Mouse (Mus musculus): ENCODE data around the gene Nrap. TPM values are rescaled to one million over a fixed set of nuclear protein-coding genes. Genes with fewer than 3 reads are reported as not detected.

The Nrap gene
- polyA plus RNA-seq (2015; fragmentation: Nextera tagmentation; extraction: Ambion mirVana): 1.00 and 1.1 TPM in 2 replicates

- WGBS: 77% methylated on average over 11 of the region's 11 CpGs
- no peak for ATAC-seq (ENCODE audit: low FRiP score, low read depth)
- no peaks in the 10 kb centered on the region for H3K9me3 ChIP-seq
- H3K4me1 ChIP-seq: no peaks in the 10 kb centered on the region
- H3K27me3 ChIP-seq: peaks cover 4% of the 10 kb centered on the region
- H3K4me3 ChIP-seq: no peak within 1 kb of the TSS
- no peaks in the 10 kb centered on the region for H3K36me3 ChIP-seq
- H3K27ac ChIP-seq: no peak within 1 kb of the TSS
- H3K4me2 ChIP-seq (replicated peaks): no peak within 1 kb of the TSS
- no peak within 1 kb of the TSS for H3K9ac ChIP-seq
Observed at GRCm38 (mm10) chr19:56389879-56390278, at the start of gene Nrap. Gene Nrap, minus strand, starts transcription at chr19:56390037.

DNA sequence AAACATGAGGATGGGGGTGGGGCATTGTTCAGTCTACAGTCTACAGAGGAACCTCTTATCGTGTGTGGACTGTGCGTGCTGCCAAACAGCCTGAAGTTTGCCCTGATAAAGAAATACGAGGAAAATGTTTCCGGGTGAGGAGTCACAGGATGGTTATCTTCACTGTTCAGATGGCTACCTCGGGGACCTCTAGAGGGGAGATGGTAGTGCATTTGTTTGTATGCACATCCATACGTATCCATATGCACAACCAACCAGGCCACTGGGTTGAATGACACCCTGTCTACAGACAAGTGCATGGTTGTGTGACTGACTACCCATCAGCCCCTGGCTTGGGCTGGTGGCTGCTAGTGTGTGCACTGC, 49.2 kb upstream of the Nrap start:
- H3K27me3 ChIP-seq: no peaks in the 10 kb centered on the region
- no peak overlapping the region for H3K27ac ChIP-seq
- no peak overlapping the region for H3K9ac ChIP-seq
- no peaks in the 10 kb centered on the region for H3K4me1 ChIP-seq
- no peak overlapping the region for H3K4me2 ChIP-seq (replicated peaks)
- H3K4me3 ChIP-seq: no peak overlapping the region
- WGBS: 97% methylated on average over 6 of the region's 6 CpGs
- H3K36me3 ChIP-seq: peaks cover 50% of the 10 kb centered on the region
- no peak for ATAC-seq (ENCODE audit: low FRiP score, low read depth)
- H3K9me3 ChIP-seq: no peaks in the 10 kb centered on the region

DNA sequence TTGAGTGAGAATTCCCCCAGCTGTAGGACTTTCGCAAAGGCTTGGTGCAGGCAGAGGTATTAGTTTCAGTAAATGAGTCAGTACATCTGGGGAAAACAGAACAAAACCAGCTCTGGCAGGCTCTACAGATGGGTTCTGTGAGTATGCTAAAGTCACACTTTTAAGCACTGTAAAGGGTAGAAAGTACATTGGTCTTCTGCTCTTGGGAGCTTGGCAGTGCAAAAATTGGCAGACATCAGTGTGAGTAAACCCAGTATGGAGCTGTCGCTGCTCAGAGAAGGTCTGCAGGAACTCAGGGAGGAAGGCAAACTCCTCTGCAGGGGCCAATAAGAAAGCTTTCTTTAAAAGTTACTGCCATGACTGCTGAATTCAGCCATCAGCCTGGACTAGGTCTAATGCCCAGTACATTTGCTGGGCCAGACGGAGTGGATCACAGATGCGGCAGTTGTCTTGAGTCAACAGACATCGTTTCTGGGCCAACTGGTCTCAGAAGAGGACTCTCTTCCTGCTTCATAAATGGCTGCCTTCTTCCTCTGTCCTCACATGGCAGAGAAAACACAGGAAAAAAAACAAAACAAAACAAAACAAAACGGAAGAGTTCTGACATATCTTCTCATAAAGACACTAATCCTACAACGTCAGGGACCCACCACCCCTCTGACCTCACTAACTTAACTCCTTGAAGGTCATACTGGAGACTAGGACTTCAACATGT, 48.7 kb upstream of the Nrap start:
- WGBS: 78% methylated on average over 7 of the region's 7 CpGs
- H3K36me3 ChIP-seq: peaks cover 56% of the 10 kb centered on the region
- no peak overlapping the region for H3K9ac ChIP-seq
- no peaks in the 10 kb centered on the region for H3K9me3 ChIP-seq
- no peak overlapping the region for H3K27ac ChIP-seq
- no peak overlapping the region for H3K4me2 ChIP-seq (replicated peaks)
- H3K4me3 ChIP-seq: no peak overlapping the region
- H3K4me1 ChIP-seq: no peaks in the 10 kb centered on the region
- 0 out of 2 replicates have a peak, but pooled peaks have one; percentile 24 for ATAC-seq (ENCODE audit: low FRiP score, low read depth)
- no peaks in the 10 kb centered on the region for H3K27me3 ChIP-seq

- H3K9ac ChIP-seq: no peak overlapping the region
- no peaks in the 10 kb centered on the region for H3K9me3 ChIP-seq
- no peak overlapping the region for H3K27ac ChIP-seq
- 91% methylated on average over 13 of the region's 13 CpGs for whole genome bisulfite sequencing
- H3K4me3 ChIP-seq: no peak overlapping the region
- H3K4me2 ChIP-seq (replicated peaks): no peak overlapping the region
- no peak for ATAC-seq (ENCODE audit: low FRiP score, low read depth)
- 0 out of 2 replicates have a peak, but pooled peaks cover 3% of the 10 kb centered on the region for H3K4me1 ChIP-seq
- H3K36me3 ChIP-seq: peaks cover 53% of the 10 kb centered on the region
- H3K27me3 ChIP-seq: no peaks in the 10 kb centered on the region
Observed at GRCm38 (mm10) chr19:56436380-56436779, 46.5 kb upstream of the Nrap start.

- ATAC-seq (ENCODE audit: low FRiP score, low read depth): no peak
- H3K4me2 ChIP-seq (replicated peaks): no peak overlapping the region
- no peaks in the 10 kb centered on the region for H3K9me3 ChIP-seq
- no peak overlapping the region for H3K4me3 ChIP-seq
- no peak overlapping the region for H3K9ac ChIP-seq
- peaks cover 34% of the 10 kb centered on the region for H3K36me3 ChIP-seq
- no peaks in the 10 kb centered on the region for H3K27me3 ChIP-seq
- 0 out of 2 replicates have a peak, but pooled peaks cover 3% of the 10 kb centered on the region for H3K4me1 ChIP-seq
- no peak overlapping the region for H3K27ac ChIP-seq
- WGBS: 90% methylated on average over 7 of the region's 7 CpGs
Observed at GRCm38 (mm10) chr19:56433581-56433980, 43.7 kb upstream of the Nrap start.

DNA sequence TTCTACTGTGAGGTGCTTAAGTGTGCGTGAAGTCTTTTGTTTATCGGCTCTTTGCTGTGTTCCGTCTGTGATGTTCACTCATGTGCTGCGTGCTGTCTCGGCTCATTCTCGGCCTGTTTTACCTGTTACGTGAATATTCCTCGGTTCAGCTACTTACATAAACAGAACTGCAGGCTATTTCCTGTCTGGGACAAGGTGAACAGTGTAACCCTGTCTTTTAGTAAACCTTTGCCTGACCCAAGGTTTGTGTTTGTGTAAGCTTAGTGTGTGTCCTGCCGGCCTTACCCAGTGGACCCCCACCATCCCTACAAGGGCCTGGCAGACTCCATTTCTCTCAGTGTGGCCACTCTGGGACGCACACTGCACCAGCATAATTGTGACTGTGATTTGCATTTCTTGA, 42.9 kb upstream of the Nrap start:
- no peaks in the 10 kb centered on the region for H3K27me3 ChIP-seq
- 79% methylated on average over 10 of the region's 10 CpGs for WGBS
- H3K4me1 ChIP-seq: 0 out of 2 replicates have a peak, but pooled peaks cover 3% of the 10 kb centered on the region
- H3K9me3 ChIP-seq: no peaks in the 10 kb centered on the region
- no peak overlapping the region for H3K4me2 ChIP-seq (replicated peaks)
- H3K27ac ChIP-seq: no peak overlapping the region
- no peak overlapping the region for H3K9ac ChIP-seq
- peaks cover 34% of the 10 kb centered on the region for H3K36me3 ChIP-seq
- H3K4me3 ChIP-seq: no peak overlapping the region
- ATAC-seq (ENCODE audit: low FRiP score, low read depth): no peak

DNA sequence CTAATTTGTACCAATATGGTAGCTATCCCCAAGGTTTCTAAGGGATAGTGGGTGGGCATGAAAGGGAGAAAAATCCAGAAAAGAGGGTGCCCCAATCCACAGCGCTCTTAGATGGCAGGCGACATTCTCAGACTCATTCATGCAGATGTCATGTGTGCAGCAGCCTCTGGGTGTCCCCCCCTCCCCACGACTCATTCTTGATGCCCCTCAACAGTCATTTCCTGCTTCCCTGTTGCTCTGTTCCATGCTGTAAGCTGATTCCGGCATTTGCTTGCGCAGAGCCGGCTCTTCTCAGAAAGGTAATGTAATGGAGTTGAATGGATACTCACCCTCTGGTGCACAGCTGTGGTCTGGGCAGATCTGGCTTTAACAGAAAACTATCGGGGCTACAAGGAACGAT, 40.5 kb upstream of the Nrap start:
- Histone ChIP-seq H3K4me1 (0 out of 2 replicates have a peak, but pooled peaks cover 3% of the 10 kb centered on the region), H3K27ac (no peak overlapping the region), H3K9ac (no peak overlapping the region), H3K9me3 (no peaks in the 10 kb centered on the region), H3K36me3 (peaks cover 18% of the 10 kb centered on the region), H3K27me3 (no peaks in the 10 kb centered on the region), H3K4me3 (no peak overlapping the region), H3K4me2 (replicated peaks) (no peak overlapping the region)
- no peak for ATAC-seq (ENCODE audit: low FRiP score, low read depth)
- WGBS: 48% methylated on average over 8 of the region's 8 CpGs

DNA sequence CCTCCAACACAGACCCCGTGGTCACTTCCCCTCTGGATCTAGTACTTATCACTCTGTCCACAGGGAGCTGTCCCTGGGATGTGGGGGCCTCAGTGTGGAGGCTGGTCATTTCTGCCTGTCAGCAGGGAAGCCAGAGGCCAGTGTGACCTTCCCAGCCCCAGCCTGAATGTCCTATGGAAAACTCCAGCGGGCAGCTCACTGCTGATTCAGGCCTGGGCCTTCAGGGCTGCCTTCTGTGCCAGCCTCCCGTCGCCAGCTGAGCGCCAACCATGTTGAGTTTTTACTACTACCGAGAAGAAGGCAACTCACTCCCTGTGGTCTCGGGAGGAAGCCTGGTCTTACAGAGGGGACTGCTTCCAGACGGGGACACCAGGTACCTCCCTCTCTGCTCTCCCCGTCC, 35.7 kb upstream of the Nrap start:
- H3K36me3 ChIP-seq: no peaks in the 10 kb centered on the region
- no peaks in the 10 kb centered on the region for H3K27me3 ChIP-seq
- H3K27ac ChIP-seq: no peak overlapping the region
- ATAC-seq (ENCODE audit: low FRiP score, low read depth): no peak
- WGBS: 67% methylated on average over 9 of the region's 9 CpGs
- no peaks in the 10 kb centered on the region for H3K9me3 ChIP-seq
- no peak overlapping the region for H3K9ac ChIP-seq
- no peak overlapping the region for H3K4me3 ChIP-seq
- no peak overlapping the region for H3K4me2 ChIP-seq (replicated peaks)
- H3K4me1 ChIP-seq: peaks cover 11% of the 10 kb centered on the region

DNA sequence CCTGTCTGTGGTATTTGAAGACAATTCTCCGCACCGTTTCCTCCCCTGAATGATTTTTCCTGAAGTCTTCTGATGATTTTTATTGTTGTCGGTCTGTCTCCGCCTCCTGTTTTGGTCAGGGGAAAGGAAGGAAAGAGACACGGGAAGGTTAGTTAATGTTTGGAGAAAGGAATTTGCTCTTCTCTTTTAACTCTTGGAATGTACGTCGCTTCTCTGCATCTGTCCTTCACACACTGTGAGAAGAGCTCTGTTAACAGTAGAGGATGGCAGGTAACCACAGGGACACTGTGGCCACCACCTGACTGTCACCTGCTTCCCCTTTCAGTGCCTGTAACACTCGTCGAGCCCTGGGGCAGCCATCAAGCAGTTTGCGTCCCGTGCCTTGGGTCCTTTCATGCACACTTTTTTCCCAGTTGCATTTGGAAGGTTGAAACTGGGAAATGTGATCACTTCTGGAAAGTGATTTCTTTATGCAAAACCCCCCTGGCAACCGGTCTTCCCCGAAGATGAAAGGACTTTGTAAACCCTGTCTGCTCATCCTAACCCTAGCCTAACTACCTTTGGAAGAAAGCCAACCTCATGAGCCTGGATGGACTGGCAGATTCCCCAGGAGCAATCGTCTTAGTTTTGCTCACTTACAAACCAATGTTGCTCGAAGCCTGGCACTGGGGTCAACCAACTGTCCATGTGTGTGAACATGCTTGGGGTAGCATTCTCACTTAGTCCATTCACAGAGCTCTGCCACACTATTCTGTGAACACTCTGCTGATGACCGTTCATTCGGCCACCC, 35.0 kb upstream of the Nrap start:
- no peak overlapping the region for H3K27ac ChIP-seq
- no peak overlapping the region for H3K4me2 ChIP-seq (replicated peaks)
- peaks cover 12% of the 10 kb centered on the region for H3K4me1 ChIP-seq
- no peaks in the 10 kb centered on the region for H3K36me3 ChIP-seq
- 84% methylated on average over 17 of the region's 17 CpGs for WGBS
- no peaks in the 10 kb centered on the region for H3K9me3 ChIP-seq
- no peaks in the 10 kb centered on the region for H3K27me3 ChIP-seq
- no peak overlapping the region for H3K4me3 ChIP-seq
- no peak for ATAC-seq (ENCODE audit: low FRiP score, low read depth)
- no peak overlapping the region for H3K9ac ChIP-seq

DNA sequence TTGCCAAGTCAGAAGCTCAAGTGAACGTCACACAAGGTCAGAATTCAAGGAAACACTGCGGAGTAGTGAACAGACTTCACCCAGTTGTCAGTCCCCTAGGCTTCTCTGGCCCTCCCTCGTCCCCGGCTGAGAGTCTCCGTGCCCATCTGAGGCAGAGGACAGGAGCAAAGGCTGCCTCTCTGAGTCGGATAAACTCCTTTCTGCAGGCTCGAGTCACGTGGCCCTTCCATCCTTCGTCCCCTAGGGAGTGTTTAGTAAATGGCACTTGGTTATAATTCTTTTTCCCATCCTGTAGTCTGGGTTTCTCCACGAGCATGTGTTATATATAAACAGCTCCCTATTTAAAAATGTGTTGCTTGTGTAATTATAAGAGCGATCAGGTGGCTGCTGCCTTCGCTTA, 33.5 kb upstream of the Nrap start:
- Histone ChIP-seq H3K4me2 (replicated peaks) (peak overlapping the region; percentile 14; the same call in 1 of the 2 replicates), H3K9ac (no peak overlapping the region), H3K27me3 (no peaks in the 10 kb centered on the region), H3K4me1 (peaks cover 18% of the 10 kb centered on the region), H3K36me3 (no peaks in the 10 kb centered on the region), H3K4me3 (no peak overlapping the region), H3K9me3 (no peaks in the 10 kb centered on the region), H3K27ac (no peak overlapping the region)
- 49% methylated on average over 12 of the region's 12 CpGs for WGBS
- no peak for ATAC-seq (ENCODE audit: low FRiP score, low read depth)

GRCm38 (mm10) chr19:56422476-56423338, 32.9 kb upstream of the Nrap start:
- Histone ChIP-seq H3K4me1 (peaks cover 18% of the 10 kb centered on the region), H3K9me3 (no peaks in the 10 kb centered on the region), H3K4me3 (no peak overlapping the region), H3K4me2 (replicated peaks) (peak overlapping the region; percentile 34; the same call in 1 of the 2 replicates), H3K27me3 (no peaks in the 10 kb centered on the region), H3K9ac (no peak overlapping the region), H3K27ac (no peak overlapping the region), H3K36me3 (no peaks in the 10 kb centered on the region)
- WGBS: 24% methylated on average over 14 of the region's 14 CpGs
- ATAC-seq (ENCODE audit: low FRiP score, low read depth): peak; percentile 54; the same call in 1 of the 2 replicates

DNA sequence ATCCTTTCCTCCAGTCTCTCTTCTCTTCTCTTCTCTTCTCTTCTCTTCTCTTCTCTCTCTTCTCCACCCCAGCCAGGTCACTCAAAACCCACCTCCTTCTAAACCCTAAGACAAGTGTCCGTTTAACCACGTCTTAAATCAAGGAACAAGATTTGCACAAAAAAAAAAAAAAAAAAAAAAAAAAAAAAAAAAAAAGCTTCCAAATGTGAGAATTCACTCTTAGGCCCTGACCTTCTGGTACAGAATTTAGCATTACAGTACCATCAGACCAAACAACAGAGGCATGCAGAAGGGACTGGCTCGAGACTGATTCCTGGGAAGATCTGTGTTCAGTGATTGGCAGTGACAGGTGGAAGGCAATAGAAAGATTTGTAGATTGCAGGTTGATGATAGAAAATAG, 30.5 kb upstream of the Nrap start:
- no peaks in the 10 kb centered on the region for H3K36me3 ChIP-seq
- no peak overlapping the region for H3K27ac ChIP-seq
- H3K27me3 ChIP-seq: no peaks in the 10 kb centered on the region
- 92% methylated on average over 3 of the region's 3 CpGs for WGBS
- H3K9me3 ChIP-seq: no peaks in the 10 kb centered on the region
- H3K4me1 ChIP-seq: peaks cover 18% of the 10 kb centered on the region
- H3K4me2 ChIP-seq (replicated peaks): no peak overlapping the region
- H3K4me3 ChIP-seq: no peak overlapping the region
- H3K9ac ChIP-seq: no peak overlapping the region
- ATAC-seq (ENCODE audit: low FRiP score, low read depth): no peak

Measured in limb, embryonic 13.5 days (tissue).